Mouse (Mus musculus): Measurements from ENCODE around the gene Sri. TPM values are rescaled to one million over a fixed set of nuclear protein-coding genes. Genes with fewer than 3 reads are reported as not detected.

Gene Sri
- polyA plus RNA-seq, 1 experiment from 2014 or later = 162 TPM

DNA sequence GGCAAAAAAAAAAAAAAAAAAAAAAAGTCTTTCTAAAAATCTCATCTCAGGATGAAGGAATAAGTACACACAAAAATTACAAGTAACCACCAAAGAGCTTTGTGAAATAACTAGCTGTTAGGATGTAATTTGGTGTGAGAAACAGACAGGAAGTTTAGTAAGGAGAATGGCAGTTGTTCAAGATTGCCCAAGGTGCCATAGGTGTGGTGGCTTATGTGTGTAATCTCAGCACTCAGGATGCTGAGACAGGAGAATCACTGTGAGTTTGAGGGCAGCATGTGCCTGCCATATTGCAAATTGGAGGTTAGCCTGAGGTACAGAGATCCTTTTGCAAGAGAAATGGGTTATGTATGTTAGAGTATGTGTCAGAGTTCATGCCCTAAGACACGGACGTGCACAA lies 16.6 kb downstream of the Sri start:
- Histone ChIP-seq H3K9ac (replicated peaks) (no peak overlapping the region), H3K27ac (replicated peaks) (no peak overlapping the region), H3K4me2 (replicated peaks) (no peak overlapping the region), H3K27me3 (no peaks in the 10 kb centered on the region), H3K4me1 (peaks cover under 1% of the 10 kb centered on the region), H3K36me3 (peaks cover 56% of the 10 kb centered on the region), H3K4me3 (no peak overlapping the region), H3K9me3 (no peaks in the 10 kb centered on the region)
- no peak for ATAC-seq (ENCODE audit: low FRiP score, low read depth)
- WGBS = 95% methylated on average over 2 of the region's 2 CpGs

DNA sequence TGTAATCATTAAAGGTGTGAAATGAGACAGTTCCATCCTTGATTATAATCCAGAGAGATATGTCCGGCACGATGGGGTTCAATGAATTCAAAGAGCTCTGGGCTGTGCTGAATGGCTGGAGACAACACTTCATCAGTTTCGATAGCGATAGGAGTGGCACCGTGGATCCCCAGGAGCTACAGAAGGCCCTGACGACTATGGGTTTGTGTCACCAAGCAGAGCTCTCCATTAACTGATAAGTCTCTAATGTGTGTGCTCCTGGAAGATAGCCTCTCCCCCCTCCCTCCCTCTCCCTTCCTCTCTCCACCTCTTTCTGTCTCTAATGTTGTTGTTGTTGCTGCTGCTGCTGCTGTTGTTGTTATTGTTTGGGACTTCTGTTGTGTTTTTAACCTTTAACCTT lies 17.3 kb downstream of the Sri start:
- no peaks in the 10 kb centered on the region for H3K9me3 ChIP-seq
- no peak for ATAC-seq (ENCODE audit: low FRiP score, low read depth)
- no peaks in the 10 kb centered on the region for H3K27me3 ChIP-seq
- 59% methylated on average over 6 of the region's 6 CpGs for WGBS
- H3K4me3 ChIP-seq = no peak overlapping the region
- H3K4me2 ChIP-seq (replicated peaks) = no peak overlapping the region
- peaks cover 56% of the 10 kb centered on the region for H3K36me3 ChIP-seq
- H3K27ac ChIP-seq (replicated peaks) = no peak overlapping the region
- no peak overlapping the region for H3K9ac ChIP-seq (replicated peaks)
- no peaks in the 10 kb centered on the region for H3K4me1 ChIP-seq

DNA sequence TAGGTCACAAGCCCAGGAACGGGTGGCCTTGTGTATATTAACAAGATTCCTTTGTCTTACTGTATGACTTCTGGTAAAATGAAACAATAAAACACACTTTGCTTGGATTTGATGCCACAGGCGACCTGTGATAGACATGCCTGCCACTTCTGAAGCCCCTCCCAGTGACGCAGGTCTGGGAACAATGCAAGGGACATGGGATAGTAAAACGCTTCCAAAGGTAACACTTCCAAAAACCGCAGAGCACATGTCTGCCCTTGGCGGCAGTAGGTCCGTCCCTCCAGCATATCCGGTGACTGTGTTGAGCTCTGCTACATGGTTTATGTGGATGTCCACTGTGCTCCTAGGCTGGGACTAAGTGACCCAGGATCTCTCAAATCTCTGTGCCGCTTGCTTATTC lies 27.5 kb downstream of the Sri start:
- no peak overlapping the region for H3K27ac ChIP-seq (replicated peaks)
- no peak overlapping the region for H3K4me2 ChIP-seq (replicated peaks)
- no peaks in the 10 kb centered on the region for H3K9me3 ChIP-seq
- WGBS = 93% methylated on average over 9 of the region's 9 CpGs
- H3K36me3 ChIP-seq = 0 out of 2 replicates have a peak, but pooled peaks cover 12% of the 10 kb centered on the region
- ATAC-seq (ENCODE audit: low FRiP score, low read depth) = no peak
- H3K4me3 ChIP-seq = no peak overlapping the region
- H3K27me3 ChIP-seq = no peaks in the 10 kb centered on the region
- no peaks in the 10 kb centered on the region for H3K4me1 ChIP-seq
- H3K9ac ChIP-seq (replicated peaks) = no peak overlapping the region

DNA sequence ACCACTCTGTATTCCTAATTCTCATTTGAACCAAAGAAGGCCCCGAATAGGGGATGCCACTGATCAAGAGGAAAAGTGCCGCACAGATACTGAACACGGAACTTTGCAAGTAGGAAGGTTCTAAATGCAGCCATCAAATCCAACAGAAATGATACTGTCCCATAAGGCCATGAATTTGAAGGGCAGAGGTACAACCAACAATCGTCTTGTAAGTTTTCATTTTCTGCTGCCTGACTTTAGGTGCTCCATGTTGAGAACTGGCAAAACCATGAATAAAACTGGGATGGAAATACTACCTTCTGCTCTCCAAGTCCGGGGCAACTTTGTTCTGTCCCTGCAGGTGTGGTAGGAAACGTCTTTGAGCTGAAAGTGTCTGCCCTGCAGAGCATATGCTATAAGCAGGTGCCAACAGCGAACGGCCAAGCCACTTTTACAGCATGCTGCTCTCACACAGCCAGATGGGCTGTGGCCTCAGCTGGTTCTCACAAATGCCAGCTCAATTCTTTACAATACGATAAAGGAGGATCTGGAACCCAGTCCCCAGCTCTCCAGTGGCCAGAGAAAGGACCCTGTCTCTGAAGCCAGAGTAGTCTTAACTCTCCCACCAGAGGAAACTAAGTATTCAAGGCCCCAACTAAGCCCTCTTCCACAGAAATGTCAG lies 28.2 kb downstream of the Sri start:
- no peak overlapping the region for H3K4me2 ChIP-seq (replicated peaks)
- ATAC-seq (ENCODE audit: low FRiP score, low read depth) = no peak
- no peak overlapping the region for H3K4me3 ChIP-seq
- no peak overlapping the region for H3K27ac ChIP-seq (replicated peaks)
- H3K36me3 ChIP-seq = 0 out of 2 replicates have a peak, but pooled peaks cover 12% of the 10 kb centered on the region
- no peaks in the 10 kb centered on the region for H3K4me1 ChIP-seq
- H3K27me3 ChIP-seq = no peaks in the 10 kb centered on the region
- no peaks in the 10 kb centered on the region for H3K9me3 ChIP-seq
- 93% methylated on average over 9 of the region's 9 CpGs for WGBS
- no peak overlapping the region for H3K9ac ChIP-seq (replicated peaks)

DNA sequence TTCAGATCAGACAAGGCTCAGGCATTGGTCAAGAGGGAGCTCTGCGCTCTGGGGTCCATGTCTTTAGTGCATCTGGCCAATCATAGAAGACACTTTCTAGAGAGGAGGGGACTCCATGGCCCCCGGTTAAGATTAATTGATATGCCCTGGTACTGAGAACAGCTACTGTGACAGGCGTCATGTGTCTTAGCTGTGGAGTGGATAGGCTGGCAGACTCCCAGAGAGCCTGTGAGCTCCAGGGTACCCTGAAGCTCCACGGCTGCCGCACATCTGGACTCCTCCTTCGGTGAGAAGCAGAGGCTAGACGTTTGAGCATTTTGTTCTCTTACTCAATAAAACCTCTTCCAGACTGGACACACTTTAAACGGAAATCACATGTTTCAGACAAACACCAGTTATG lies 31.6 kb downstream of the Sri start:
- H3K9ac ChIP-seq (replicated peaks) = no peak overlapping the region
- H3K27ac ChIP-seq (replicated peaks) = no peak overlapping the region
- no peak for ATAC-seq (ENCODE audit: low FRiP score, low read depth)
- 91% methylated on average over 8 of the region's 8 CpGs for WGBS
- H3K36me3 ChIP-seq = 0 out of 2 replicates have a peak, but pooled peaks cover 6% of the 10 kb centered on the region
- no peaks in the 10 kb centered on the region for H3K9me3 ChIP-seq
- H3K4me3 ChIP-seq = no peak overlapping the region
- no peaks in the 10 kb centered on the region for H3K4me1 ChIP-seq
- no peak overlapping the region for H3K4me2 ChIP-seq (replicated peaks)
- H3K27me3 ChIP-seq = no peaks in the 10 kb centered on the region

DNA sequence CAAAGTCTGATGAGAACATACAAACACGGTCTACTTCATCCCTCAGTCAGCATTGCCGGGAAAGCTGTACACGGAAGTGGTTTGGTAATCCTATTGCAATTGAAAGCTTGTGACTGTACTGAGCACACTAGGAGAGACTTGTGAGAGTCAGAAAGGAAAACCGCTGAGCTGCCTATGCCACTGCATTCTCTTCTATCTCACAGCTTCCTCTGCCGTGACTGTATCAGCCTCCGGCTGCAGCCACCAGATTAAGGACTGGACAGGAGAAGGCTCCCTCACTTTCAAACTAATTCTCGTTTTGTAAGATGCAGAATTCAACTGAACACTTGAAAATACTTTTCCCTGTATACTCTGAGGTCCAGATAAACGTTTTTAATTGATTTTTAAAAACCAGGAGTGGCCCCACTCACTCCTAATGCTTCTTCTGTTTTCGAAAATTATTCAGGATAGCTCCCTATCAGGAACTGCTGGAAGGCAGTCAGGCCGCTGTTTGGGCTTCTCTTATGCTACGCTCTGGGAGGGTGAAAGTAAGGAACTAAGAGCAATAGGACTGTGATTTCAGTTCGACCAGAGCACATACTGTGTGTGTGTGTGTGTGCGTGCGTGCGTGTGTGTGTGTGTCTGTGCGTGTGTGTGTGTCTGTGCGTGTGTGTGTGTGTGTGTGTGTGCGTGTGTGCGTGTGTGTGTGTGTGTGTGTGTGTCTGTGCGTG lies 37.1 kb downstream of the Sri start:
- Histone ChIP-seq H3K4me3 (no peak overlapping the region), H3K4me2 (replicated peaks) (no peak overlapping the region), H3K27ac (replicated peaks) (no peak overlapping the region), H3K36me3 (no peaks in the 10 kb centered on the region), H3K27me3 (no peaks in the 10 kb centered on the region), H3K4me1 (no peaks in the 10 kb centered on the region), H3K9ac (replicated peaks) (no peak overlapping the region), H3K9me3 (no peaks in the 10 kb centered on the region)
- WGBS = 71% methylated on average over 19 of the region's 20 CpGs
- no peak for ATAC-seq (ENCODE audit: low FRiP score, low read depth)

DNA sequence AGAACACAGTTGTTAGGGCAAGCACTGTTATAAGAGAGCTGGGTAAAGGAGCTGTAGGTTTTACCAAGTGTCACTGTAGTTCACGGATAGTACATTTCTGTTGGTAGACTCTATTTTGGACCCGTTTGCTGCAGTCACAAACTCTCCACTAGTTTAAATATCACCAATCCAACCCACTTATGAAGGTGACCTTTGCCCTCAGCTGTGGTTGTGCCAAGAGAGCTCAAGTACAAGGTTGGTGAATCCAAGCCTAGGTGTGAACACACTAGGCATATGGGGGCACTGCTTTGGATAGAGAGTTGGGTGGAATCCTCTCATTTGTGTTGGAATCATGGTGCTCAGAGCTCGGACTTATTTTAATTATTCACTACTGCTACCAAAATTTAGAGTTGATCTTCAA lies 39.8 kb downstream of the Sri start:
- Histone ChIP-seq H3K27me3 (no peaks in the 10 kb centered on the region), H3K9ac (replicated peaks) (no peak overlapping the region), H3K4me2 (replicated peaks) (no peak overlapping the region), H3K4me1 (no peaks in the 10 kb centered on the region), H3K4me3 (no peak overlapping the region), H3K27ac (replicated peaks) (no peak overlapping the region), H3K9me3 (no peaks in the 10 kb centered on the region), H3K36me3 (no peaks in the 10 kb centered on the region)
- WGBS = 94% methylated on average over 3 of the region's 3 CpGs
- no peak for ATAC-seq (ENCODE audit: low FRiP score, low read depth)

DNA sequence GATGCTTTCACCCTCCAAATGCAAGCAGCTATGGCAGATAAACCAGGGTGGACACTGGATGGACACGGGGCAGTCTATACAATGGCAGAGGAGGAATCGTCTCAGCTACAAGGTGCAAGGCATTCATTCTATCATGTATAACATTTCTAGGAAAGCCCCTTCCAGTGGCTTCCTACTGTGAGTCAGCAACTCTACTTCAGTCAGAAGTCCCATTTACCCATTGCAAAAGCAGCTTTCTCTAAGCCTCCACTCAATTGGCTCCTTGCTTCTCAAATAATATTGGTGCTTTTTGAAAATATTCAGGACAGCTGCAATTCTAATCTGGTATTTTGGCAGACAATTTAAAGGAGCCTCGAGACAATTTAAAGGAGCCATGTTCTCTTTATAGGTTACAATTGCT lies 42.3 kb downstream of the Sri start:
- WGBS = 92% methylated on average over 3 of the region's 3 CpGs
- no peak overlapping the region for H3K4me3 ChIP-seq

DNA sequence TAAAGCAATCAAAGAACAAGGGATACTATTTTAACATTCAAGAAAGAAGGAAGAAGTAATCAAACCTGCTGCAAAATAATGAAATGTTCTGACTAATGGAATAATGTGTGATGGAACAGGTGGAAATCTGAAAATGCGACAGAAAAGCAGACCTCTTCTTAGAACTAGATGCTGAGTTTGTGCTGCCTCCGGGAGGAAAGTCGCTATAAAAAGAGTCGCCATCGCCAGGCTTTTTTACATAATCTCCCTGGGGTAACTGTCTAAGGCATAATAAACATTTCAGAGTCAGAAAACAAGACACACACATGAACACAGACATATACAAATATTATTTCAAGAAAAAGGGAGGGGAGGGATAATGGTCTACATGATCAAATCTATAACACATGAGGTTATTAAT lies 49.0 kb downstream of the Sri start:
- no peak overlapping the region for H3K4me2 ChIP-seq (replicated peaks)
- H3K9ac ChIP-seq (replicated peaks) = no peak overlapping the region
- no peak overlapping the region for H3K4me3 ChIP-seq
- H3K36me3 ChIP-seq = 0 out of 2 replicates have a peak, but pooled peaks cover 3% of the 10 kb centered on the region
- H3K9me3 ChIP-seq = no peaks in the 10 kb centered on the region
- WGBS = 90% methylated on average over 5 of the region's 5 CpGs
- H3K4me1 ChIP-seq = no peaks in the 10 kb centered on the region
- no peak overlapping the region for H3K27ac ChIP-seq (replicated peaks)
- ATAC-seq (ENCODE audit: low FRiP score, low read depth) = no peak
- H3K27me3 ChIP-seq = no peaks in the 10 kb centered on the region

More for the DNA sequence above, 42.3 kb downstream of the Sri start:
- no peak for ATAC-seq (ENCODE audit: low FRiP score, low read depth)
- H3K4me2 ChIP-seq (replicated peaks) = no peak overlapping the region
- H3K27ac ChIP-seq (replicated peaks) = no peak overlapping the region
- no peaks in the 10 kb centered on the region for H3K4me1 ChIP-seq
- 0 out of 2 replicates have a peak, but pooled peaks cover 3% of the 10 kb centered on the region for H3K36me3 ChIP-seq
- no peaks in the 10 kb centered on the region for H3K27me3 ChIP-seq
- H3K9me3 ChIP-seq = no peaks in the 10 kb centered on the region
- no peak overlapping the region for H3K9ac ChIP-seq (replicated peaks)

DNA sequence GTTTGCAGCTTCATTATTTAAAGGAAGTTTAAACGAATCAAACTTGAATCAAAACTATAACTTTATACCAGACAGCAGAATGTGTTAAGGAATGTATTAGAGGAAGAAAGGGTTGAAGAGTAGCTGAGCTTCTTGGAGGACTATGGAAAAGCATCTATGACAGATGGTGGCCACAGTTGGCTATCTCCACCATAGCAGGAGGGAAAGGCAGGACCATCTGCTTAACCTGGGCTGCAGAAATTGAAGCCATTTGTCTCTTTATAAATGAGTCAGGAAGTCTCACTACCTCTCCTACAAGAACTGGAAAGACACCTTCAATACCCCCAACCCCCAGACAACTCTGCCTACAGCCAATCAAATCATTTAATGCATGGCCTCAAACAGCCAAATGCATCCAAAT lies 49.8 kb downstream of the Sri start:
- Histone ChIP-seq H3K4me3 (no peak overlapping the region), H3K27me3 (no peaks in the 10 kb centered on the region), H3K9ac (replicated peaks) (no peak overlapping the region), H3K4me2 (replicated peaks) (no peak overlapping the region), H3K36me3 (0 out of 2 replicates have a peak, but pooled peaks cover 3% of the 10 kb centered on the region), H3K27ac (replicated peaks) (no peak overlapping the region), H3K9me3 (no peaks in the 10 kb centered on the region), H3K4me1 (no peaks in the 10 kb centered on the region)
- ATAC-seq (ENCODE audit: low FRiP score, low read depth) = no peak
- 79% methylated on average over 1 of the region's 1 CpGs for WGBS

DNA sequence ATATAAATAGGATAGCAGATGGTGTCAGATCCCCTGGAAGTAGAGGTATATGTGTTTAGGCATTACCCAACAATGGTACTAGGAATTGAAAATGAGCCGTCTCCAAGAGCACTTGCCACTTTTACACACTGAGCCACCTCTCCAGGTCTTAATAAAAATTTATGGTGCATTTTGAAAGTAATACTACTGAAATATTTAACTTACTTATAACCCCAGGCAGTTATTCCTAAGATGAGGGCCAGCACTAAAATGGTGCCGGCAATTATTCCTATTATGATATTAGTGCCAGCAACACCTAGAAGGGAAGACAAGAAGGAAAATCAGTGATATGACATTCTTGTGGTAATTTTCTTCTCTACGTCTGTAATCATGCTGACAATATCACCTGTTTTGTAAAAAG lies 65.8 kb downstream of the Sri start:
- no peak overlapping the region for H3K4me2 ChIP-seq (replicated peaks)
- H3K36me3 ChIP-seq = no peaks in the 10 kb centered on the region
- no peak overlapping the region for H3K27ac ChIP-seq (replicated peaks)
- H3K4me1 ChIP-seq = no peaks in the 10 kb centered on the region
- H3K9ac ChIP-seq (replicated peaks) = no peak overlapping the region
- H3K27me3 ChIP-seq = no peaks in the 10 kb centered on the region
- H3K4me3 ChIP-seq = no peak overlapping the region
- WGBS = 91% methylated on average over 3 of the region's 3 CpGs
- ATAC-seq (ENCODE audit: low FRiP score, low read depth) = no peak
- H3K9me3 ChIP-seq = no peaks in the 10 kb centered on the region

DNA sequence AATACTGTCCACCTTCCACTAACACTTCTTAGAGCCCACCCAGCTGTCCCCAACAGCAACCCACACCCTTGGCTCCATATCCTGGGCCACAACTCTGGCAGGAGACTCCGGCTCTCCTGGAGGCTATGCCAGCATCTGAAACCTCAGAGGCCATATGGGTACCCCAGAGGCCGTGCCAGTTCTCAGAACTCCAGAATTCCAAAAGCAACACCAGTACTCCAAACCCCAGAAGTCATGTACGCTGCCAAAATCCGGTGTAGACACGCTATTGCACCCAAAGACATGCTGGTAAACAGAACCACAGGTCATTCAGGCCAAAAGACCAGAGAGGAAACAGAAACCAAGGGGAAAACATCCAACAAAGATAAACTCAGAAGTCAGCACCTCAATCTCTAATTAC lies 66.4 kb downstream of the Sri start:
- H3K27me3 ChIP-seq = no peaks in the 10 kb centered on the region
- 91% methylated on average over 5 of the region's 5 CpGs for WGBS
- no peak for ATAC-seq (ENCODE audit: low FRiP score, low read depth)

More for the DNA sequence above, 66.4 kb downstream of the Sri start:
- no peak overlapping the region for H3K9ac ChIP-seq (replicated peaks)
- H3K4me2 ChIP-seq (replicated peaks) = no peak overlapping the region
- H3K4me1 ChIP-seq = no peaks in the 10 kb centered on the region
- H3K36me3 ChIP-seq = no peaks in the 10 kb centered on the region
- H3K9me3 ChIP-seq = no peaks in the 10 kb centered on the region
- H3K27ac ChIP-seq (replicated peaks) = no peak overlapping the region
- no peak overlapping the region for H3K4me3 ChIP-seq
